Mouse (Mus musculus): ENCODE data around the gene Olfr1140. TPM values are rescaled to one million over a fixed set of nuclear protein-coding genes. Genes with fewer than 3 reads are reported as not detected.

Olfr1140 gene
- total RNA-seq (2021), result not detected

DNA sequence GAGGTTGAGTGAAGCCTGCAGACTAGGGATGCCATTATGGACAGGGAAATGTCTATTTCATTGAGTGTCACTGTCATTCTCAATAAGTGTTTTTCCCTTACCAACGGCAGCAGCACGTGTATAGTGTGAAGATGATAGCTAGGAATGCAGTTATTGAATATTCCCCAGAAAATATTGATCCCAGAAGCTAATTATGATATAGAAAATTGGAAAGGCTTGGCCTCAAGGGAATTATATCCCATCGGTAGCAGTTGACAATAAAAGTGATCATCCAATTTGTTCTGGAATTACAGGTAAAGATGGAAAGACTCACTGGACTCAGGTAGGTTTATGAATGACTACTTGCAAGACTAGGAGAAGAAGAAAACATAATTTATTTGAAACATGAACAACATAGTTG is at the start of gene Olfr1140:
TSS of gene Olfr1140 (plus strand) at position 301 of the 400 bp plus-strand sequence.
- DNase-seq (ENCODE audit: low spot score in 2 of 2), result no peak
- intact Hi-C loops (cut with DNase I), result no loop called here

DNA sequence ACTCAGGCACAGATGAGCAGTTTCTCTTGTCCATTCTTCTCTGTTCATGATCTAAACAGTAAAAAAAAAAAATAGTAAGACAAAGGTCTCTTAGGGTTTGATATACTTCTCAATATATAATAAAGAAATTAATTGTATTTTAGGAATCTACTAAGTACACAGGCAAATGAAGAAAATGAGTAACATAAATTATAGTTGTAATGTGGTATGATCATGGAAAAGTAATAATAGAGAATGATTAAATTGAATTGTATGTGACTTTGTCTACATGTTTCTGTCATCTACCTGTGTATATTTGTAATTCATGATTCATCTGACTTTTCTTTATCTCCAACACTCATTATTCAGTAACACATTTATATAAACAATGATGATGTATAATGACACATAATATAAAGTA is 49.7 kb upstream of the Olfr1140 start, which contains the start of gene Olfr1136:
TSS of gene Olfr1136 (minus strand) at position 101 of the 400 bp plus-strand sequence.
- DNase-seq (ENCODE audit: low spot score in 2 of 2), result no peak
- intact Hi-C loops (cut with DNase I), result no loop called here

DNA sequence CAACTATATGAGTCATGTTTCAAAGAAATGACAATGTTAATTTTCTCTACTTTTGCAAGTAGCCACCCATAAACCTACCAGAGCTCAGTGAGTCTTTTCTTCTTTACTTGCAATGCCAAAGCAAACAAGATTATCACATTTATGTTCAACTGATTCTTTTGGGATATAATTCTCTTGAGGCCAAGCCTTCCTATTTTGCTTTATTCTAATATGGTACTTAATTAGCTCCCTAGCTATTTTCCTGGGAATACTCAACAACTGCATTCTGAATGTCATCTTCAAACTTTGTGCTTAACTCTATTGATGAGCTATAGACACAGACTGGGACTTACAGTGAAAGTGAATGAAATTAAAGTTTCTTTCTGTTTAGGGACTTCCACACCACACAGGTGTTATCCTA is 30.5 kb upstream of the Olfr1140 start, which contains the start of gene Olfr1137:
TSS of gene Olfr1137 (minus strand) at position 101 of the 400 bp plus-strand sequence.
- DNase-seq (ENCODE audit: low spot score in 2 of 2), result no peak
- intact Hi-C loops (cut with DNase I), result no loop called here

DNA sequence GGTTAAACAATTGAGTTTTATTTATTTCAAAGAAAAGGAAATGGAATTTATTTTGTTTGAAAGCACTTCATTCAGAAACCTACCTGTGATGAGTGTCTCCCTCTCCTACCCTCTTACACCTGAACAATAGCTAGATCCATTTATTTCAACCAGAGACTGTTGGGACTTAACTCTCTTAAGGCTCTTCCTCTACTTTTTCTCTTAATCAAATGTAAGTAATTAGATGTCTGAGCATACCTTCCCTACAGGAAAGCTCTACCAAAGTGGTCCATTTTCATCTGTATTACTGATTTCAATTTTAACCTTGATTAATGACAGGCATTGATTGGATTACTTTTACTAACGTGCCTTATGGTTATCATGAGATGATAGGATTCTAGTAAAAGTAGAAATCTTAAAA is 3.7 kb upstream of the Olfr1140 start, which contains the start of gene Olfr1138:
TSS of gene Olfr1138 (minus strand) at position 101 of the 400 bp plus-strand sequence.
- DNase-seq (ENCODE audit: low spot score in 2 of 2), result no peak
- intact Hi-C loops (cut with DNase I), result no loop called here

DNA sequence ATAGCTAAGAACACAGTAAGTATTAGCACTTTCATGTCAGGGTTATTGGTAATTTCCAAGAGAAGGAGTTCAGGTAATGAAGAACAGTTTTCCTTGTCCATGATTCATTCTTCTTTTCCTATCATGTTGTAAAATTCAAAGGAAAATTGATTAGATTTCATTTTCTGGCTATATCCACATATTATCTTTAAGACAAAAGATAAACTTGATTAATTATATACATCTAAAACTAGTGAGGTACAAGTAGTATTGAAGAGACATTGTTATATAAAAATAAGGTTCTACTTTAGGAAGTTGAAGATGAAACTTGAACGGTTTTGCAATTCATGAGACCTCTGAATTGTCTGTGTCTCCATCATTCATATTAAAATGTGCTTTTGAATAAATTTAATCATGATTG is 10.3 kb downstream of the Olfr1140 start, which contains the start of gene Olfr1141:
TSS of gene Olfr1141 (minus strand) at position 101 of the 400 bp plus-strand sequence.
- no peak for DNase-seq (ENCODE audit: low spot score in 2 of 2)
- intact Hi-C loops (cut with DNase I), result no loop called here

DNA sequence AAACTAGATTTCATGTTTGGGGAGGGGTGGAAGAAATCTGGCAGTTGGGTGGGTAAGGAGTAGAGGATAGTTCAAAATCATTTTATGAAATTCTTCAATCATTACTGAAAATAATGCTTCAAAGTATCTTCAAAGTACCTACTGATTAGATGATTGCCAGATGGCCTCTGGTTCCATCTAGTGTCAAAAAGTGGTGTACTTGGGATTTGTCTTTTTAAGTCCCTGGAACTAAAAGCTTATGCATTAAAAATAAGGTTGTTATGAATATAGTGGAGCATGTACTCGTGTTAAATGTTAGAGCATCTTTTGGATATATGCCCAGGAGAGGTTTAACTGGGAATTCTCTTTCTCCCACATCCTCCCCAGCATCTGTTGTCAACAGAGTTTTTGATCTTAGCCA is 32.6 kb downstream of the Olfr1140 start:
- no peak for DNase-seq (ENCODE audit: low spot score in 2 of 2)
- intact Hi-C loops (cut with DNase I), result no loop called here

DNA sequence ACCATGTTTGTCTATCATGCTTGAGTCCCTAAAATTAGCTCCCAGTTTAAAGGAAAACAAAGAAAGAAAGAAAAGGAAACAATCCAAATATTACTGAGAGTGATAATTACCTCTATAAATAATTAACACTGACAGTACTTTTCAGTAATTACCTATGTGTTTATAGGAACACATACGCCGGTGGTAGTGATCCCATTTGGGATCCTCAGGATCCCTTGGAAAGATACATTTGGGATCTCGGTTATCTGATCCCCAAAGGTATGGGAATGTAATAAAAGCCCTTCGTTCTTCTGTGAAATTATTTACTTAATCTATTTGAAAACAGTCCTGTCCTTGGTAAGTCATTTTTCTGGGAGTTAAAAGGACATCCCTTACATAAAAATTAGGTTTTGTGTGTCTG is 35.6 kb downstream of the Olfr1140 start, which contains the start of gene Olfr152:
TSS of gene Olfr152 (plus strand) at position 301 of the 400 bp plus-strand sequence.
- no peak for DNase-seq (ENCODE audit: low spot score in 2 of 2)
- intact Hi-C loops (cut with DNase I), result no loop called here

Other genes starting within 250 kb of the Olfr1140 start
- not detected for gene Pramel7, start 246.7 kb upstream of the Olfr1140 start, total RNA-seq (2021)
- gene Pramel6, start 237.2 kb upstream of the Olfr1140 start, total RNA-seq (2021), result not detected
- not detected for gene Olfr153, start 212.0 kb upstream of the Olfr1140 start, total RNA-seq (2021)
- not detected for gene Olfr1128, start 198.2 kb upstream of the Olfr1140 start, total RNA-seq (2021)
- gene Olfr1129, start 169.8 kb upstream of the Olfr1140 start, total RNA-seq (2021), result not detected
- gene Olfr1130, start 137.5 kb upstream of the Olfr1140 start, total RNA-seq (2021), result not detected
- gene Olfr1131, start 116.6 kb upstream of the Olfr1140 start, total RNA-seq (2021), result not detected
- not detected for gene Olfr1132, start 106.2 kb upstream of the Olfr1140 start, total RNA-seq (2021)
- not detected for gene Olfr1133, start 96.4 kb upstream of the Olfr1140 start, total RNA-seq (2021)
- not detected for gene Olfr1134, start 85.3 kb upstream of the Olfr1140 start, total RNA-seq (2021)
- gene Olfr1135, start 70.1 kb upstream of the Olfr1140 start, total RNA-seq (2021), result not detected
- not detected for gene Olfr1136, start 49.8 kb upstream of the Olfr1140 start, total RNA-seq (2021)
- not detected for gene Olfr1137, start 30.6 kb upstream of the Olfr1140 start, total RNA-seq (2021)
- gene Olfr1138, start 3.8 kb upstream of the Olfr1140 start, total RNA-seq (2021), result not detected
- gene Olfr1141, start 10.2 kb downstream of the Olfr1140 start, total RNA-seq (2021), result not detected
- gene Olfr152, start 35.7 kb downstream of the Olfr1140 start, total RNA-seq (2021), result not detected
- not detected for gene Olfr1143, start 56.8 kb downstream of the Olfr1140 start, total RNA-seq (2021)
- gene Olfr1145, start 66.1 kb downstream of the Olfr1140 start, total RNA-seq (2021), result not detected
- not detected for gene Olfr1148, start 86.8 kb downstream of the Olfr1140 start, total RNA-seq (2021)
- gene Olfr1150-ps1, start 100.2 kb downstream of the Olfr1140 start, total RNA-seq (2021), result not detected
- gene Olfr1151, start 112.1 kb downstream of the Olfr1140 start, total RNA-seq (2021), result not detected
- gene Olfr1152, start 122.7 kb downstream of the Olfr1140 start, total RNA-seq (2021), result not detected
- gene Olfr1153, start 151.2 kb downstream of the Olfr1140 start, total RNA-seq (2021), result not detected
- not detected for gene Olfr1154, start 161.4 kb downstream of the Olfr1140 start, total RNA-seq (2021)
- not detected for gene Olfr1155, start 201.4 kb downstream of the Olfr1140 start, total RNA-seq (2021)
- not detected for gene Olfr1156, start 209.3 kb downstream of the Olfr1140 start, total RNA-seq (2021)
- not detected for gene Olfr1157, start 224.5 kb downstream of the Olfr1140 start, total RNA-seq (2021)
- gene Olfr74, start 230.9 kb downstream of the Olfr1140 start, total RNA-seq (2021), result not detected
- gene Olfr1158, start 246.4 kb downstream of the Olfr1140 start, total RNA-seq (2021), result not detected

Measured in left cerebral cortex, postnatal 36 days (tissue).